Mouse (Mus musculus) forebrain, postnatal 0 days (tissue): ENCODE measurements at regions not wholly inside any gene's neighbourhood (a gene's known extent, or its start where the extent isn't known, plus 50 kb on each side); places are given as distances from the start of the nearest gene placed in this dataset.
A peak's percentile ranks its signal among the peaks of the same experiment; 100 is the strongest.

ENCODE experiments used
- ATAC-seq: fragments of 200-750 bp; cut with Nextera tagmentation; 2 replicates; pipeline ENCODE4 v1.8.0; 2017; ENCODE audit warnings: mild to moderate bottlenecking, moderate library complexity
- DNase-seq: peaks from one replicate; pipeline ENCODE4 v3.0.0-alpha.2; 2015
- H3K27ac ChIP-seq: fragments of 300-500 bp; sonication (generic); 2 replicates; pipeline ENCODE4 v1.5.1; 2014; ENCODE audit warnings: low read depth, mild to moderate bottlenecking, antibody characterized with exemption, low read length, moderate library complexity, mixed read lengths
- H3K27me3 ChIP-seq: fragments of 300-500 bp; sonication (generic); 2 replicates; pipeline ENCODE4 v1.6.1; 2014; ENCODE audit warnings: mild to moderate bottlenecking, low read length, mixed read lengths; ENCODE audit not compliant: insufficient read depth
- H3K36me3 ChIP-seq: fragments of 300-500 bp; sonication (generic); 2 replicates; pipeline ENCODE4 v1.6.1; 2014; ENCODE audit warnings: mild to moderate bottlenecking, moderate library complexity; ENCODE audit not compliant: insufficient read depth
- H3K4me1 ChIP-seq: fragments of 300-500 bp; sonication (generic); 2 replicates; pipeline ENCODE4 v1.6.1; 2014; ENCODE audit warnings: antibody characterized with exemption; ENCODE audit not compliant: insufficient read depth
- H3K4me2 ChIP-seq: fragments of 300-500 bp; sonication (generic); 2 replicates; pipeline ENCODE4 v1.6.1; 2014; ENCODE audit warnings: low read depth, mild to moderate bottlenecking, moderate library complexity
- H3K4me3 ChIP-seq: fragments of 300-500 bp; sonication (generic); 2 replicates; pipeline ENCODE4 v1.5.1; 2014; ENCODE audit warnings: low read depth, low read length, mixed read lengths
- H3K9ac ChIP-seq: fragments of 300-500 bp; sonication (generic); 2 replicates; pipeline ENCODE4 v1.6.1; 2014; ENCODE audit warnings: mild to moderate bottlenecking
- H3K9me3 ChIP-seq: fragments of 300-500 bp; sonication (generic); 2 replicates; pipeline ENCODE4 v1.6.1; 2016; ENCODE audit warnings: low read length
- CTCF ChIP-seq: sonication (generic); IDR thresholded peaks from 2 replicates; pipeline ENCODE4 v1.5.1; 2016; ENCODE audit warnings: antibody characterized with exemption, control low read depth, low read depth
- WGBS: fragments of 180-500 bp; shearing (Covaris S2); extraction: QIAGEN DNeasy Blood & Tissue Kit; methylation state at CpG from one replicate; pipeline ENCODE4 v1.1.7; 2014; 5-methylcytosine and 5-hydroxymethylcytosine counted together

GRCm38 (mm10) chr6:98178005-98178404, 164.5 kb downstream of the Gm765 start:
- Histone ChIP-seq H3K4me3 (no peak overlapping the region), H3K4me1 (no peaks in the 10 kb centered on the region), H3K27ac (no peak overlapping the region), H3K36me3 (no peaks in the 10 kb centered on the region), H3K9ac (no peak overlapping the region), H3K4me2 (no peak overlapping the region), H3K27me3 (no peaks in the 10 kb centered on the region), H3K9me3 (no peaks in the 10 kb centered on the region)
- TF ChIP-seq CTCF = no peak
- peak; percentile 19 for DNase-seq
- 58% methylated on average over 2 of the region's 2 CpGs for WGBS
- ATAC-seq = no peak

- peak overlapping the region; percentile 24 for H3K27ac ChIP-seq
- ATAC-seq = peak; percentile 59; the same call in 1 of the 2 replicates
These were observed 193.3 kb downstream of the Gm765 start for GRCm38 (mm10) chr6:98149043-98149813.

GRCm38 (mm10) chr6:98147855-98148254, 194.7 kb downstream of the Gm765 start:
- Histone ChIP-seq H3K27me3 (no peaks in the 10 kb centered on the region), H3K4me1 (peaks cover 4% of the 10 kb centered on the region; the same call in 1 of the 2 replicates), H3K9ac (no peak overlapping the region), H3K36me3 (no peaks in the 10 kb centered on the region), H3K27ac (no peak overlapping the region), H3K9me3 (no peaks in the 10 kb centered on the region), H3K4me2 (no peak overlapping the region), H3K4me3 (no peak overlapping the region)
- 23% methylated on average over 5 of the region's 5 CpGs for WGBS
- TF ChIP-seq CTCF = no peak
- ATAC-seq (peak; percentile 65; the same call in 1 of the 2 replicates), DNase-seq (peak; percentile 24)

More at GRCm38 (mm10) chr6:98149043-98149813, 193.3 kb downstream of the Gm765 start:
- Histone ChIP-seq H3K9ac (0 out of 2 replicates have a peak overlapping the region, but pooled peaks have one; percentile 18), H3K4me3 (no peak overlapping the region), H3K4me2 (no peak overlapping the region), H3K9me3 (no peaks in the 10 kb centered on the region), H3K27me3 (no peaks in the 10 kb centered on the region), H3K4me1 (peaks cover 4% of the 10 kb centered on the region; the same call in 1 of the 2 replicates), H3K36me3 (no peaks in the 10 kb centered on the region)
- 42% methylated on average over 12 of the region's 12 CpGs for WGBS
- DNase-seq = peak; percentile 19
- no peak for TF ChIP-seq CTCF

GRCm38 (mm10) chr6:98132931-98133330, 209.6 kb downstream of the Gm765 start:
- Histone ChIP-seq H3K9me3 (no peaks in the 10 kb centered on the region), H3K9ac (no peak overlapping the region), H3K4me2 (no peak overlapping the region), H3K27me3 (no peaks in the 10 kb centered on the region), H3K27ac (0 out of 2 replicates have a peak overlapping the region, but pooled peaks have one; percentile 17), H3K4me3 (no peak overlapping the region), H3K4me1 (no peaks in the 10 kb centered on the region), H3K36me3 (no peaks in the 10 kb centered on the region)
- DNase-seq (peak; percentile 85), ATAC-seq (peak; percentile 81)
- WGBS = 13% methylated on average over 2 of the region's 2 CpGs
- peak; percentile 91 for TF ChIP-seq CTCF

- DNase-seq = no peak
- Histone ChIP-seq H3K27ac (no peak overlapping the region), H3K4me1 (no peaks in the 10 kb centered on the region), H3K27me3 (no peaks in the 10 kb centered on the region), H3K9me3 (no peaks in the 10 kb centered on the region), H3K9ac (no peak overlapping the region), H3K36me3 (no peaks in the 10 kb centered on the region), H3K4me3 (no peak overlapping the region), H3K4me2 (no peak overlapping the region)
- no peak for ATAC-seq
- WGBS = 71% methylated on average over 7 of the region's 7 CpGs
- no peak for TF ChIP-seq CTCF
These were observed 217.1 kb downstream of the Gm765 start for GRCm38 (mm10) chr6:98125434-98125833.

- H3K27me3 ChIP-seq = no peaks in the 10 kb centered on the region; the same call in none of the 2 replicates
- H3K9me3 ChIP-seq = no peaks in the 10 kb centered on the region
- no peak overlapping the region for H3K4me3 ChIP-seq
- H3K4me2 ChIP-seq = peak overlapping the region; percentile 0; the same call in 1 of the 2 replicates
- no peak for TF ChIP-seq CTCF
- H3K27ac ChIP-seq = no peak overlapping the region
- peak; percentile 70 for DNase-seq
- peak; percentile 71; the same call in 1 of the 2 replicates for ATAC-seq
- WGBS = 16% methylated on average over 9 of the region's 9 CpGs
- H3K36me3 ChIP-seq = no peaks in the 10 kb centered on the region
- H3K4me1 ChIP-seq = 0 out of 2 replicates have a peak, but pooled peaks cover 4% of the 10 kb centered on the region
- no peak overlapping the region for H3K9ac ChIP-seq
These were observed 224.0 kb downstream of the Gm765 start for GRCm38 (mm10) chr6:98118355-98119150.
